Mouse (Mus musculus) right cerebral cortex, adult 18-20 months (tissue): Measurements from ENCODE around the gene Als2cl.

Source experiments
- DNase-seq: peaks from one replicate; pipeline ENCODE4 v3.0.0; 2022; ENCODE audit warnings: mixed read lengths

Gene Als2cl

DNA sequence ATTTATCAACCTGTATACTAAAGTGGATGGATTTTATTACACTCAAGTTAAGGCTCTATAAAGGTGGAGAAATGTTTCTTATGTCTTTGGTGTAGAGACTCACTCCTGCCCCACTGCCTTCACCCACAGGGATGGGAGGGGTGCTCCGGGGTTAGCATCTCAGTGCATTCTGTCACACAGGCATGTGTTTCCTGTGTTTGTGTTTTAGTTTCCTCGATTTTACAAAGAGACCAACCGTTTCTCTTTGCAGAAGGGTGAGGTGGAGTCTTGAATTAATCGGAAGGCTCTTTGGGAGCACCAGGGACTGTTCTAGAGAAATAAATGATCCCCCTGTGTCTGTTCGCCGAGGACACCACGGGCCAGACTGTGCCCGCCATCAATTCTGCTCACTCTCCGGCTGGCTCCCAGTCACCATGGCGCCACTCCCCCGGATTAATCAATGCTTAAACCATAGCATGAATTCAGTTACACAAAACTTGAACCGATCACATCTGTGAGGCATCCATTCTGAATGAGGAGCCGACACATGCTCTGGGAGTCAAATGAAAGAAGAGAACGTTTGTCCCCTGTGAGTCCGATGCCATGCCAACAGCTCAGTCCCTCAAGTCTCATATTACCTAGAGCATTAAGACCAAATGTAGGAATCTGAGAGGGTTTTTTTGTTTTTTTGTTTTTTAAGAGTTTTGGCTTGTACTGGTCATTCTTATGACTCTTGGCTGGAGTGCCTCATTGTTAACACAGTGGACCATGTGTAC, 41.2 kb downstream of the Als2cl start:
- no peak for DNase-seq

DNA sequence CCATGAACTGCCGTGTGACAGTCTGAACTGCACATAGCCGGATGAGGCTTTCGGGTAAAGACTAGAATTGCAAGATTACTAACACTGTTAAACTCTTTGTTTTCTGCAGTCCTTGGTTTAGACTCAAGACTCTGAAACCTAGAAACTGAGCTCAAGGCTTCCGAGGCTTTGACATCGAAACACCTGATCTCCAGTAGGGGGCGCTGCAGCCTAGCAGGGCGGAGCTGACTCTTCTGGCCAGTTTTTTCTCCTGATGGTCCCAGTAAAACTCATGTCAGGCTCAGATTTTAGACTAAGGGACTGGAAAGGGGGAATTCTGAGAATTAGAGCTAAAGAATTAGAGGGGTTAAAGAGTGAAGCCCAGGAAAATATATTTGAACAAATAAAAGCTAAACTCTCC, 43.1 kb downstream of the Als2cl start:
- DNase-seq: peak; percentile 48

DNA sequence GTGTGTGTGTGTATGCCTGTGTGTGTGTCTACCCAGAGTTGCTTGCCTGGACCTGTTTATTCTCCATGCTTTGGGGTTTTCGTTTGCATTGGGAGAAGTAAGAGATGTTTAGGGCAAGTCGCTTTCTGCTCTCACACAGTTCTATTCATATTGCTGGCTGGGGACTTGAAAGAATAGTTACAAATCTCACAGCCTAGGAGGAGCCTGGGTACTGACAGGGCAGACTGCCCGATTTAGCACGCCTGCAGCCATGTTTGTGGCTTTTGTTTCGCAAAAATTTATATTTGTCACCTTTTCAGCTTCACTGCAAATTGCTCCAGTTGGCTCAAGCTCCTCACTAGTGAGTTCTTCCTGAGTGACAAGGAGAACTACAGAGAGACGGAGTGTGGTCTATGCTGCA, 51.9 kb downstream of the Als2cl start:
- DNase-seq: no peak

DNA sequence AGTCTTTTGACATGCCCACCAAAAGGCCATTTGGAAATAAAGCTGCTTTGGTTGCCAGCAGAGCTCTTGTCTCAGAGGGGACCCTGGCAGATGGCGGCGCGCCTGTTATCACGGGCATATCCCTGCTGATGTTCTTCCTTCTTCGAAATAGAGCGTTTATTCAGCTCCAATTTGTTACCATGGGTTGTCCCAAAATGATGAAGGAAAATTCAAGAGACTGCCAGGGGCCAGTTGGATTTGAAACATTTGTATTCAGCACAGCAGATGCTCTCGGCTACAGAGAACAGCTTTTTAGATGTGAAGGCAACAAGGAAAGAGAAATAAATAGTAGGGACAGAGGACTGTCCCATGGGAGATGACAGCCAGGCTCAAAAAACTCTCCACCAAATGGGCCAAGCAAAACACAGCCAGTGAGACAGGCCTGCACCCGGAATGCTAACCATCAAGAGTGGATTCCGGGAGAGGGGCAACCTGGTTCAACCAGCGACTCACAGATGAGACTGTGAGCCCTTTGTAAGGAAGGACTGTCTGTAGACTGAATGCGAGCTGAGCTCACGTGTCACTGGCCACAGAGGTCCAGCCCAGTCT, 54.3 kb downstream of the Als2cl start:
- DNase-seq: peak; percentile 11

DNA sequence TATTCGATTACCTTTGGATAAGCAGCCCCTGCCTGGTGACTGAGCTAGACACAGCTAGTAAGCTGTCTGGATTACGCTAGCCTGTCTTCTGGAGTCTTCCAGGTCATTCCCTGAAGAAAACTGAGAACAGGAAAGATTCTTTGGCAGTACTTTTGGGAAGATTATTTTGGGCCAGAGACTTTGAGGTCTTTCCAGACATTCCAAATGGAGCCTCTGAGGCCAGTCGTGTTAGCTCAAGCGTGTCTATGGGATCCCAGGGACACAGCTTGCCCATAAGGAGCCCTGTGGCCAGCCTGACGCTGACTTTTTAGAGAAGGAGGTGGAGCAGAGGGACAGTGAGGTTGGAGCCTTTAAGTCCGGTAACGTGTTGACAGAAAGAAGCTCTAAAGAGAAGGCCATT, 56.3 kb downstream of the Als2cl start:
- no peak for DNase-seq

DNA sequence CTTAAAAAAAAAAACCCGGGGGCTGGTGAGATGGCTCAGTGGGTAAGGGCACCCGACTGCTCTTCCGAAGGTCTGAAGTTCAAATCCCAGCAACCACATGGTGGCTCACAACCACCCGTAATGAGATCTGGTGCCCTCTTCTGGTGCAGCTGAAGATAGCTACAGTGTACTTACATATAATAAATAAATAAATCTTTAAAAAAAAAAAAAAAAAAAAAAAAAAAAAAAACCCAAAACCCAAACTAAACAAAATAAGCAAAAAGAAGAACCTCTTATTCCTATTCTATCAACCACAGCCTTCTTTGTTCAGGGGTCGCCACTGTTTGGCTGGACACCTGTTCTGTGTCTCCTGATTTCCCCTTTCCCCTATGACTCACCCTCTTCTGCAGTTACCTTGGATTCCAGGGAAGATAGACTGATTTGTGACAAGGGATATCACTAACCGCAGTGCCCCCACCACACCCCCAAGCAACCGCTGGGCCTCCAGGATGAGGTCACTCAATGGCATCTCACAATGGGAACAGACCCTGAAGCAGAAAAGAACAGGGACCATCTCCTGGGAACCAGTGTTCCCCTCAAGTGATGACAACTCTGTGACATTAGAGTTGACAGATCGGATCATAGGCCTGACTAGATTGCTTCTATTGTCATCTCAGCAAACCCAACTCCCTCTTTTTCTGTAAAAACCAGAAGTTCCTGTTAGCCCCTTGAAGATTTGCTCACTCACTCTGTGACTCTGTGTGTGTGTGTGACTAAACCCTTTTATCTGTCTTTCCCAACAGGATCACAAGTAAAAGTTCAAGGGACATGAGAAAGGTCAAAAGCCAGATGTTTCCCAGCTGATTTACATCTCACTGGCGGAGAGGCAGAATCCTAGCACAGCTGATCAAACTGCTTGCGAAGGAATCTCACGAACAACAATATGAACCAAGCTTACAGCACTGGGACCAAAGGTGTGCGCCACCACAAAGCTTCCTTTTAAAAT, 58.1 kb downstream of the Als2cl start:
- DNase-seq: no peak

DNA sequence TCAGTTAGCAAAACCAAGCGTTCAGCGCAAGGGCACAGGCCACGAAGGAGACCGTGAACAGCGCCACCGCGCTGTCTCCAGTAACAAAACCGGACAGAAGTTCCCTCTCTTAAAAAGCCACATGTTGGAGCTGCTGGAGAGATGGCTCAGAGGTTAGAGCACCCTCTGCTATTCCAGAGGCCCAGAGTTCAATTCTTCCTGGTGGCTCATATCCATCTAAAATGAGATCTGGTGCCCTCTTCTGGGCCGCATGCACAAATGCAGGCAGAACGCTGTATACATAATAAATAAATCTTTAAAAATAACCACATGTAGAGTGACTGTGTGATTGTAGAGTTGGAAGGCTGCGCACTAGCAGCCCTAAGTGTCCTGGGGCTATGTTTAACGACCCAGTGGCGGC, 64.6 kb downstream of the Als2cl start:
- DNase-seq: no peak

DNA sequence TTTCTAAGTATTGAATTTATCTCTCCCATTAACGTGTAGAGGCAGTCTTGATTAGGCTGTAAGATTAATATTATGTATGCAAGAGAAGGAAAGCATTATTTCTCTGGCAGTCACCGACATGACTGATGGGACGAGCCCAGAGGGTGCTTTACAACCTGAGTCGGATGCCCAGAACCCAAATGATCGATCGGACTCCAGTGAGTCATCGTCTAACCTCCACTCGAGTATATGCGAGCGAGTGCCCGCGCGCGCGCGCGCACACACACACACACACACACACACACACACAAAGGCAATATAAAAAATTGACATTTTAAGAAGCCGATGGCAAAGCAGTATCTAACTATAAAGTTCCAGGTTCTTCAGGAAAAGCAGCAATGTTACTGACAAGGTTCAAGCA, 65.7 kb downstream of the Als2cl start:
- DNase-seq: no peak

DNA sequence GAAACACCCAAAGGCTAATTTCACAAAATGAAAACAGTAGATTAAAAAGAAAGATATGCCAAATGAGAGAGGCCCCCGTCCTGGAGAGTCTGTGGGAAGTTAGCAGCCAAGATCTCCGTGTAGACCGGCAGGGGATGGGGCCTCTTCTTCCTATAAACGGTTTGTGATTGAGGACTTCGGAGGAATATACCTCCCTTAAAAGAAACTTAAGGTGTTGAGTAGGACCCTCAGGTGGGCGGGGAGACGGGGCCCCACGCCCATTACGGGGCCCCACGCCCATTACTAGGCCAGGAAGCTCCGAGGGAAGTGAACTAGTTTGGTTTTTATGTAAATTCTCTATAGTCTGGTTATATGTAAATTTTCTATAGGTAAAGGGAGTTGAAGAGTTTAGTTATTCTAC, 66.3 kb downstream of the Als2cl start, which contains the start of gene Tdgf1:
TSS of gene Tdgf1 (minus strand) at position 233 of the 400 bp plus-strand sequence.
- no peak for DNase-seq

DNA sequence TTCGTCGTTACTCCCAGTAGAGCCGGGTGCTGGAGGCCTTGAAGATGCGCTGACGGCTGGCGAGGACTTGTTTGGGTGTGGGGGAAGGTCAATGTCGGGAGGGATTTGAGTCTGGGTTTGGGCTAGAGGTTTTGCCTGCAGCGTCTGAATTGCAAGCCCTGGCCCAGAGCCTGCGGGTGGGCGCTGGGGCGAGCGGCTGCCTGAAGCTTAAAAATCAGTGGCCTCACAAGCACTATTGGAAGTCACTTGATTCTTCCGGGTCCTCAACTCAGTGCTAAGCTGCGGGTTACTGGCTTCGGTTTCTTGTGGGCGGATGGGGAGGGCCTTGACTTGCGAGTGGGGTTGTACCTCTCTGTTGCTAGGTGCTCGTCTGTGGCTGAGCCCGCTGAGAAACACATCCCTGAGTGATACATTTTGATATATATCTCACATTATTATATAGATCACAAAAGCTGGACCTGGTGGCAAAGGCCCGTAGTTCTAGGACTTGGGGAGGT, 66.9 kb downstream of the Als2cl start:
- no peak for DNase-seq

DNA sequence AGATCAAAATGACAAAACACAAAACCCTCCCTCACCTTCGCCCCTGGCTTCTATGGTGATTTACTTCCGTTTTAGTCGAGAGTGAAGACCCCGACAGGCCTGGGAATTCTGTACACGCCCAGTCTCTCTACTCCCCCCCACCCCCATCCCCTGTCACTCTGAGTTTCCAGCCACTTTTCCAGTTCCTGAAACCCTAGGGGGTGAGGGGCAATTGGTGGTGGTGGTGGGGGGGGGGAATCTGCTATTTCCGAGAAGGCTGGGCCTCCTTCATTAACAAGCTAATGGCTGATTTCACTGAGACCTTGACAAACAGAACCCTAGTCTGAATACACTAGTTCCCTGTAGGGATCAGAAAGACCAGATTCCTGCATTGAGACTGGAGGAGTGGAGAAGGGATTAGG, 67.6 kb downstream of the Als2cl start:
- DNase-seq: no peak

DNA sequence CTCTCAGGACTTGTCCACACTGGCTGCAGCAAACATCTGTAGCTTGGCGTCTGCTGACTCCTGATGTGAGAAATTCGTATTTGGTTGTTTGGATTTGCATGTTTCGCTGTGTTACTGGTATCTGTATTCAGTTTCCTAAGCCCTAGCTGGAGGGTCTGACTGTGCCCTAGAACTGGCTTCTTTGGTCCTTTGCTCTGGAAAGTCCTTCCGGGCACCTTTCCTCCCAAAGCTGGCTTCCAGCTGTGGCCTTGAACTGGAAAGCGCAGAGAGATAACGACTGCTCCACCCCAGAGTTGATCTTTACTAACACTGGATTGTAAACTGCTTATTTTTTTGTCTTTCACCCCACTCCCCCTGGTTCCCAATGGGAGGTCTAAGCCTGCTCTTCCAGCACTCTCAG, 68.2 kb downstream of the Als2cl start:
- no peak for DNase-seq

DNA sequence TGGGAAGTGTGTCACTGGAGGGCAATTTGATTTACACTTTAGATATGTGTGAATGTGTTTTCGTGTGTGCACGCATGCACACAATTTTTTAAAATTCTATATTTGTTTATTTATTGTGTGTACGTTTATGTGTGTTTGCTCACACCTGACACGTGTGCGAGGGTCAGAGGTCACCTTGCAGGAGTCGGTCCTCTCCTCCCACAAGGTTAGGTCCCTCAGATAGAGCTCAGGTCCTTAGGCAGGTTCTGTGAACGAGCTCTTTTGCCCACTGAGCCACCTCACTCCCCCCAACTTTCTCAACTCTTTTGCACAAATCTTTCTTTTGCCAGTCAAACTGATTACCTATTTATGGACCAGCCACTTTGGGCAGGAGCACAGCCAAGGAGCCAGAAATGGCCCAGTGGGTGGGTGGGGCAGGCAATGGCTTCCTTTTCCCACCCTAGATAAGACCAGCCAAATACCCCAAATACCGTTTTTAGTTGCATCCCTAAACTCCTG, 69.2 kb downstream of the Als2cl start:
- DNase-seq: no peak

DNA sequence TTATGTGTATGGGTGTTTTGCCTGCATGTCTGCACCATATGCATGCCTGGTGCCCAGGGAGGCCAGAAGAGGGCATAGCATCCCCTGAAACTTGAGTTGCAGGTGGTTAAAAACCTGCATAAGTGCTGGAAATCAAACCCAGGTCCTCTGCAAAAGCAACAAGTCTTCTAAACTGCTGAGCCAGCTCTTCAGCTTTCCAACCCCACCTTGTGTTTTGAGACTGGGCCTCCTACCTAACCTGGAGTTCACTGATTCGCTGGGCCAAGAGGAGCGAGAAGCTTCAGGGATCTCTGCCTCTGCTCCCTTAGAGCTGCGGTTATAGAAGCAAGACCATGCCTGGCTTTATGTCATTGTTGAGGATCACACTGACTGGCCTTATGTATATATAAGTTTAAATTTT, 70.4 kb downstream of the Als2cl start:
- no peak for DNase-seq
